Mouse (Mus musculus) c-Kit-positive CD71-negative TER-119-negative erythroid progenitor cells, embryonic 14.5 days (primary cell): Measurements from ENCODE around the gene Crygb.
A peak's percentile ranks its signal among the peaks of the same experiment; 100 is the strongest.
"Not testable (repeated sequence)": the region's sequence is repeated elsewhere in the genome, so short reads cannot be mapped to it uniquely, and the experiment has no call there.

Experiments used
- DNase-seq: peaks from one replicate; pipeline ENCODE4 v3.0.0-alpha.2; 2013; ENCODE audit warnings: low read depth

Gene Crygb

DNA sequence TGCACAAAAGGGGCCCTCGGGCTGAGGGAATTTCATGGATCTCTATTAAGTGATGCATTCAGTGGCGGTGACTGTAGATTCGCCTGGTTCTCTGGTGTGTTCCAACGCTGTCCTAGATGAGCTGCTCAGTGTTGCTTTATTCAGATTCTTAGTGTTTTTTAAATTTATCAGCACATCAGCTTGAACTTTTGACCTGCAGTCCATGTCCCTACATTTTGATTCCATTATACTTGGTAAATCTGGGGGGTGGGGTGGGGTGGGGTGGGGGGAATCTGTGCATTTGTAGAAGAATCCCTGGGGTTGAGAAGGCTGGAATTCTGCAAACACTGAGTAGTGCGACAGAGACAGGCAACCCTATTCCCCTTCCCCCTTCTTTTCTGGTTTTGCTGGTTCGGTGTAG lies 8.5 kb downstream of the Crygb start, which contains the start of gene Crygc:
Gene Crygc (minus strand): TSS at position 101 of the 400 bp plus-strand sequence.
- no peak for DNase-seq

DNA sequence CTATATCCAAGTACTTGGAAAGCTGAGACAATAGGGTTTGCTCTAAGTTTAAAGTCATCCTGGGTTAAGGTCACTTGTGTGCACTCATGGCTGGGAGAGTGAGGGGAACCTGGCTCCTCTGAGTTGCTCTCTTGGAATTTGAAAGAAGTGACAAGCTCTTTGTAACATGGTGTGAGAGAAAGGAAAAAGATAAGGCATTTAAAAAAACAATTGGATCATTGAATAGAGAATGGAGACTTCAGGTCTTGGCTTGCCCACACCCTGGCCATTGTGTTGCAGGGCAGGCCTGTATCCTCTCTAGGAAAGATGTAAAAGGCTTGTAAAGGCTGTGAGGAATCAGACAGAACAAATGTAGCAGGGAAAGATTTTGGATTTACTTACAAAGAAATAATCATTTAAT lies 14.2 kb downstream of the Crygb start:
- DNase-seq: no peak

- DNase-seq: no peak
Observed at GRCm38 (mm10) chr1:65064201-65064600, 17.9 kb downstream of the Crygb start.

GRCm38 (mm10) chr1:65063352-65063751 lies 18.7 kb downstream of the Crygb start, which contains the start of gene Crygd:
Gene Crygd, minus strand, starts transcription at chr1:65063452.
- no peak for DNase-seq

- no peak for DNase-seq
Observed at GRCm38 (mm10) chr1:65052140-65052539, 29.9 kb downstream of the Crygb start.

DNA sequence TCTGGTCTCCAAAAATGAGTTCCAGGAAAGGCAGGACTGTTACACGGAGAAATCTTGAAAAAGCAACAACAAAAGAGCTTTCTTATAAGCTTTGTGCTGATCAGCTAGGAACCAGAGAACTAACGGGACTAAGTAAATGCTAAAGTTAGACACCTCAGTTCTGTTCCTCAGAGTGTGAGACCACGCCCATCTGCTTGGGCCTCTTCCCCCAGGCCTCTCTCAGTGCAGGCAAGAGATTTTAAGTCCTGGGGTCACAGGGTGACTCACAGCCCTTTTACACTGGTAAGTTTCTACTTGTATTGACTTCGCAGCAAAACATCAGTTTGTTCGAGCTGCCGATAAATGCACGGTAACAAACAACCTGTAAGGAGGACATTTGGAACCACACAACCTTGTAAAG lies 30.4 kb downstream of the Crygb start:
- DNase-seq: no peak

DNA sequence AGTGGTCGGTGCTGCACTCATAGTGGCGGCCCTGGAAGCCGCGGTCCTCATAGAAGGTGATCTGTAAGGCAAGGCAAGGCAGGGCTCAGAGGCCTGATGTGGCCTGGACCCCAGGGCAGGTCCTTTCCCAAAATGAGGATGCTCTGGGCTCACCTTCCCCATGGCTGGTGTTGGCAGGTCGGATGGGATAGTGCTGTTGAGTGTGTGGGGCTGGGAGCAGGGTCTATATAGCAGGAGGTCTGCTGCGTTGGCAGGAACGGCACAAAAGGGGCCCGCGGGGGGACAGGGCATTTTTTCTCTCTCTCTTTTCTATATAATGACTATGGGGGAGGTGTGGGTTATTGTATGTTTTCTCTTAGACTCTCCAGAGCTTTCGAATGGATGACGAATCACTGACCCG lies 31.1 kb downstream of the Crygb start, which contains the start of gene Cryge:
Gene Cryge (minus strand): TSS at position 198 of the 400 bp plus-strand sequence.
- not testable (repeated sequence) for DNase-seq

- no peak for DNase-seq
Observed at GRCm38 (mm10) chr1:65048781-65049180, 33.3 kb downstream of the Crygb start.

DNA sequence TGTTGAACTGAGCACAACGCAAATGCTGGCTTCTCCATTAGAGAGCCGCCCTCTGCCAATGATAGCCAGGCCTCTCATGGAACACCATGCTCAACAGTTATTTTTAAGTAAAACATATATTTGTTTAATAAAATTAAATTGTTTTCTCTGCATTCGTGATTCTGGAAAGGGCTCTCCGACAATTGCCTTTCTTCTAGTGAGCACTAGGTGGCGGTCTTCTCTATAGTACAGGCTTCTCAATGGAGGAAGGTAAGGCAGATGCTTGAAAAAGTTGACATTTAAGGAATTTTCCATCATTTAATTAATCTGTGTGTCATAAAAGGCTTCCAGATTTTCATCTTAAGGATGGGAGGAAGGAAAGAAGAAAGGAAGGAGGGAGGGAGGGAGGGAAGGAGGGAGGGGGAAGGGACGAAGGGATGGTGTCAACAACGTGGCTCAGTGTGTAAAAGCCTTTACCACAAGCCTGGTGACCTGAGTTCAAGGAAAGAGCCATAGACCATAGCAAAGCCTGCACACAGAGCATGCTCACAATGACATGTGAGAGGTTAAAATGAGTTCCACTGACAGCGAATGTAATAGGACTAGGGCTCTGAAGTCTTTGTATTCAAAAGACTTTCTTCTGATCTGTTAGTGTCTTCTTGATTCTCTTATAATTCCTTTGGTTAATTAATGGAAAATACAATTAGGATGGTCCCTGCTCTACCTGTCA lies 35.5 kb downstream of the Crygb start:
- DNase-seq: peak; percentile 16

- DNase-seq: no peak
Observed at GRCm38 (mm10) chr1:65043433-65043832, 38.7 kb downstream of the Crygb start.

DNA sequence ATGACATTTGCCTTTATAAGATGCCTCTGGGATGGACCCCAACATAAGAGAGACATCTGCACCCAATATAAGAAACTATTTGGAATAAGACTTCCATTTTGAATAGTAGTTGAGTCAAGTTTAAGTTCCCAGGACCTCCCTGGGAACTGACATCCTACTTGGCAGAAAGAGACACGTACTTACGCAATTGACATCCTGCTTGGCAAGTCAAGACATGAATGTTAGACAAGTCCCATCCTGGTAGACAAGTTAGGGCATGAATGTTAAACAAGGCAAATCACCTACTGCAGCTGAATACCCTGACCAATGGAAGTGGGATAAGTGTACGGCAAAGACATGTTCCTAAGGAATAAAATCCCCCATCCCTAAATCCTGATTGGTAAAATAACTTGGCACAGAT lies 40.3 kb downstream of the Crygb start:
- DNase-seq: no peak

DNA sequence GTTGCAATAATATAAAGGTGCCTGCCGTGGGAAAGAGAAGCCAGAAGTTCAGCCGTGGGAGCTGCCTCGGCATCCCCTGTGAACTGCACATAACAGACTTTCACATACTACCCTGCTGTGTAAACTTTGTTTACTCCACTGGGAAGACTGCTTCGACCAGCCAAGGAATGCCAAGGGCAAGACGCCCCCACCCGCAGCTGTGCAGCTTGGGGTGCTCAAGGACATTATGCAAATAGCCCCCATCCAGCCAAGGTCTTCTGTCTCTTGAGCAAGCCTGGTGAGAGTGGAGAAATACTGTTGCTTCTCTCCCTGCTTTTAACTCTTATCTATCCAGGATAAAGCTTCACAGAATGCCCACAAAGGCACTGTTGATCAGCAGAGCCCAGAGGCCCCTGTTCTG lies 41.3 kb downstream of the Crygb start:
- no peak for DNase-seq

DNA sequence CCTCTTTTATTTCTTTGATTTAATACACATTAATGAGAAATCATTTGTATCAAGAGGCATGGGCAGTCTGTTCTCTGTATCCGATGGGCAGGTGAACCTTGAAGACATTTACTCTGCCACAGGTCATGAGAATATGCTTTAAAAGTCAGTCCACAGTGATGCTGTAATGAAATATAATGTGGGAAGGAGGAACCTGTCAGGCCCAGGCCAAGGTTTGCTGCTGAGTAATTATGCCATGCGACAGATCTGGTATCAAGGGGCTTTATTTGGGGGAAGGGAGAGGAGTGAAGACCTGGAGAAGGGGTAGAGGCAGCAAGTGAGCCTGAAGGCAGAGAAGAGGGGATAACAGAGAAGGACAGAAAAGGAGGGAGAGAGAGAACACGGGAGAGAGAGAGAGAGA lies 42.4 kb downstream of the Crygb start:
- DNase-seq: no peak

- no peak for DNase-seq
Observed at GRCm38 (mm10) chr1:65037542-65037941, 44.5 kb downstream of the Crygb start.

- DNase-seq: no peak
Observed at GRCm38 (mm10) chr1:65035513-65035912, 46.6 kb downstream of the Crygb start.

GRCm38 (mm10) chr1:65032641-65033040 lies 49.4 kb downstream of the Crygb start, which contains the start of gene Akr1cl:
Gene Akr1cl, minus strand, starts transcription at chr1:65032759.
- no peak for DNase-seq
